Mouse (Mus musculus): Measurements from ENCODE around the gene Capg. TPM values are rescaled to one million over a fixed set of nuclear protein-coding genes. Genes with fewer than 3 reads are reported as not detected.

Capg gene
- polyA plus RNA-seq, 1 experiment from 2014 or later: 148 TPM

DNA sequence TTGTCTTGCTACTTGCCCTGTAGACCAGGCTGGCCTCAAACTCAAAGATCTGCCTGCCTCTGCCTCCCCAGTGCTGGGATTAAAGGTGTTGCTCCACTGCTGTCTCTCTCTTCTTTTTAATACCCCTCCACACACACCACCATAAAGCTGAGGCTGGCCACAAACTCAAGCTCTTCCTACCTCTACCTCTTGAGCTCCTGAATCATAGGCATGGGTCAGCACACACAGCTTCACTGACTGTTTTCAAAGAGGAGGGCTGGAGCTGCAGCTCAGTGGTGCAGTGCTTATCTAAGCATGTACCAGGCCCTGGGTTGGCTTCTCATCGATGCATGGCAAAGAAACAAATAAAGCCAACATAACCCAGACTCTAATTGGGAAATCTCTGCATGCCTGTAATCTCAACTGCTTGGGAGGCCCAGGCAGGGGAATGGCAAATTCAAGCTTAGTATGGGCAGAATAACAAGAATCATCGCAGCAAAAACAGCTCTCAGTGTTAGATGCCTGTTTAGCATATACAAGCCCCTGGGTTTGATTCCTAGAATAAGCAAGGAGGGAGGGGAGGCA, 34.2 kb upstream of the Capg start:
- Histone ChIP-seq H3K4me1 (ENCODE audit: insufficient read depth, low read depth, low read length) (no peaks in the 10 kb centered on the region), H3K9ac (replicated peaks; ENCODE audit: low read depth) (no peak overlapping the region), H3K9me3 (ENCODE audit: low read length) (no peaks in the 10 kb centered on the region), H3K27me3 (replicated peaks; ENCODE audit: insufficient read depth, low read length) (no peaks in the 10 kb centered on the region), H3K4me3 (ENCODE audit: low read depth, low read length) (no peak overlapping the region), H3K27ac (ENCODE audit: low read length) (0 out of 2 replicates have a peak overlapping the region, but pooled peaks have one; percentile 32), H3K36me3 (ENCODE audit: insufficient read depth, low read length) (no peaks in the 10 kb centered on the region), H3K4me2 (replicated peaks; ENCODE audit: low read depth, low read length) (no peak overlapping the region)
- 68% methylated on average over 2 of the region's 2 CpGs for WGBS
- no peak for DNase-seq (ENCODE audit: low spot score)
- no peak for ATAC-seq
- TF ChIP-seq CTCF (IDR thresholded peaks at IDR 0.05): no peak
- no peak for TF ChIP-seq EP300 (IDR thresholded peaks at IDR 0.05)

DNA sequence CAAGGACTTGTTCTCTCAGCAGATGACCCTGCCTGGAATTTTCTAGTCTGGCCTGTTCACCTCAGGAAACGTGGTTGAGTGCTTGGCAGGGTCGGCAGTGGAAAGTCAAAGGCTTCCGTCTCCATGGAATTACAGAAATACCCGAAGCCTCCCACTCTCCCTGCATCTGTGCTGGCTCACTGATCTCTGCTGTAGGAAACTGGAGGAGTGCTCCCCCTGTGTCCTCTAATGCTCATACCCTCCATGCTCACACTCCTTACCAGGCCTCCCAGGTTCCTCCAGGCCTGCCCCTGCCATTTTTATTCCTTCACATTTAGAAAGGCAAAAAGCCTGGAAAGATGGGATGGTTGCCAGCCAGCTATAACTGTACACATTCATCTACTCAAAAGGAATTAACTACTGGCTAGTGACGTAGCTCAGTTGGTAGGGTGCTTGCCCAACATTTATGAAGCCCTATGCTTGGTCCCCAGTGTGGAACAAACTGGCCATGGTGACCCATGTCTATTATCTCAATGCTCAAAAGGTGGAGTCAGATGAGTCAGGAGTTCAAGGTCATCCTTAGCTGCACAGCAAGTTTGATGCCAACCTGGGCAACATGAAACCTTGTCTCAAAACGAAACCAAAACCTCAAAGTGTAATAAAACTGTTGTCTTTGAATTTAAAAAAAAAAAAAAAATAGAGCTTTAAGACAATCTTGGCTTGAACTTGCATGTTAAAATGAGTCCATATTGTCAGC, 33.3 kb upstream of the Capg start:
- Histone ChIP-seq H3K36me3 (ENCODE audit: insufficient read depth, low read length) (no peaks in the 10 kb centered on the region), H3K4me3 (ENCODE audit: low read depth, low read length) (no peak overlapping the region), H3K27ac (ENCODE audit: low read length) (peak overlapping the region; percentile 32; the same call in 1 of the 2 replicates), H3K9me3 (ENCODE audit: low read length) (no peaks in the 10 kb centered on the region), H3K4me1 (ENCODE audit: insufficient read depth, low read depth, low read length) (no peaks in the 10 kb centered on the region), H3K9ac (replicated peaks; ENCODE audit: low read depth) (no peak overlapping the region), H3K4me2 (replicated peaks; ENCODE audit: low read depth, low read length) (no peak overlapping the region), H3K27me3 (replicated peaks; ENCODE audit: insufficient read depth, low read length) (no peaks in the 10 kb centered on the region)
- ATAC-seq (no peak), DNase-seq (ENCODE audit: low spot score) (no peak)
- TF ChIP-seq CTCF (IDR thresholded peaks at IDR 0.05) (peak; percentile 21), EP300 (IDR thresholded peaks at IDR 0.05) (no peak)
- WGBS: 47% methylated on average over 6 of the region's 6 CpGs

DNA sequence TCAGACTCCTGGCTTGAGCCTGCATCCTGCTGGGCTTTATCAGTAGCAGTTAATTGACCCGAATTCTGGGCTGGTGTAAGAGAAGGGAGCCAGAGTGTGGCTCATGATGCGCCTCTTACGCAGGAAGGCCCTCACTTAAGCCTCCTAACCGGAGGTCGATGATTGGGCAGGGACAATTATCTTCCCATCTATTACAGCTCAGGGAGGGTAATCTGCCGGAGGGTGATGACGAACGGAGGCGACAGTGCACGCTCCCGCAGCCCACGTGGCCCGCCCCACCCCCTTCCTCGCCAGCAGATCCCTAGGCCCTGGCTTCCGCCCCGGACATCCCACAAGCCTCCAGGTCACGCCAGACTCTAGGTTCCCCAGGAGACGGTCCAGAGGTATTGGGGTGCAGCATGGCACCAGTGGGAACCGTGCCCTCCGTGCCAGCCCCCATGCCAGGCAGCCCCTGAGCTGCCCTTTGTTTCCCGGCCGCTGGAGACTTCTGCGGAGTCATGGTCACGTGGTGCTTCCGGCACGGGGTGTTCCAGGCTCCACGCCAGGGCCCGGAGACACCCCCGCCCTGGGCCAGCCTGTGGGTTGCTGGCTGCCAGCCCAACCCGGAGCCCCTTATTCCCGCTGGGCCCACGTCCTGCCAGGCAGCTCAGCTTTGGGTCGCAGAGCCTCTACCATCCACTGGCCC, 31.7 kb upstream of the Capg start:
- ATAC-seq: peak; percentile 91
- no peaks in the 10 kb centered on the region for H3K4me1 ChIP-seq (ENCODE audit: insufficient read depth, low read depth, low read length)
- DNase-seq (ENCODE audit: low spot score): peak; percentile 95

DNA sequence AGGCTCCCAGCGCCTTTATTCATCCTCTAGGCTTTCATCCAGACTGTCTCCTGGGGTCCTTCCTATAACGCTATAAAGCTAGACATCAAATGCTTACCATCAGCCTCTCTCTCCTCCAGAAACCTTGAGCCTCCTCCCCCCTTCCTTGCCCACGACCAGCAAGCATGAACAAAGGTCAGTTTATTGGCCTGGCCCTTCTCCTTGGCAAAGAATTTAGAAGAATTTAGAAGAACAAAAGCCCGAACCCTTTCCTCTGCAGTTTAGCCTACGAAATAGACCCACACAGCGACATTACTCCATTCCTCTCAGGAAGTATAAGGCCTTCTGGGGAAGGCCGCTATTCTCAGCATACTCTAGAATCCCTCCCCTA, 31.1 kb upstream of the Capg start:
- Histone ChIP-seq H3K4me2 (replicated peaks; ENCODE audit: low read depth, low read length) (peak overlapping the region; percentile 62), H3K27ac (ENCODE audit: low read length) (peak overlapping the region; percentile 94), H3K9me3 (ENCODE audit: low read length) (no peaks in the 10 kb centered on the region), H3K4me3 (ENCODE audit: low read depth, low read length) (peak overlapping the region; percentile 33), H3K4me1 (ENCODE audit: insufficient read depth, low read depth, low read length) (no peaks in the 10 kb centered on the region), H3K27me3 (replicated peaks; ENCODE audit: insufficient read depth, low read length) (no peaks in the 10 kb centered on the region), H3K36me3 (ENCODE audit: insufficient read depth, low read length) (no peaks in the 10 kb centered on the region), H3K9ac (replicated peaks; ENCODE audit: low read depth) (peak overlapping the region; percentile 43; the same call in 1 of the 2 replicates)
- 26% methylated on average over 7 of the region's 7 CpGs for WGBS
- ATAC-seq (no peak), DNase-seq (ENCODE audit: low spot score) (no peak)
- TF ChIP-seq EP300 (IDR thresholded peaks at IDR 0.05) (no peak), CTCF (IDR thresholded peaks at IDR 0.05) (no peak)

More for the DNA sequence above, 31.7 kb upstream of the Capg start:
- 4% methylated on average over 32 of the region's 33 CpGs for WGBS
- peak overlapping the region; percentile 94 for H3K27ac ChIP-seq (ENCODE audit: low read length)
- H3K9ac ChIP-seq (replicated peaks; ENCODE audit: low read depth): peak overlapping the region; percentile 43; the same call in 1 of the 2 replicates
- H3K9me3 ChIP-seq (ENCODE audit: low read length): no peaks in the 10 kb centered on the region
- H3K36me3 ChIP-seq (ENCODE audit: insufficient read depth, low read length): no peaks in the 10 kb centered on the region
- peak overlapping the region; percentile 33 for H3K4me3 ChIP-seq (ENCODE audit: low read depth, low read length)
- no peaks in the 10 kb centered on the region for H3K27me3 ChIP-seq (replicated peaks; ENCODE audit: insufficient read depth, low read length)
- TF ChIP-seq EP300 (IDR thresholded peaks at IDR 0.05) (peak; percentile 89), CTCF (IDR thresholded peaks at IDR 0.05) (no peak)
- H3K4me2 ChIP-seq (replicated peaks; ENCODE audit: low read depth, low read length): peak overlapping the region; percentile 62

DNA sequence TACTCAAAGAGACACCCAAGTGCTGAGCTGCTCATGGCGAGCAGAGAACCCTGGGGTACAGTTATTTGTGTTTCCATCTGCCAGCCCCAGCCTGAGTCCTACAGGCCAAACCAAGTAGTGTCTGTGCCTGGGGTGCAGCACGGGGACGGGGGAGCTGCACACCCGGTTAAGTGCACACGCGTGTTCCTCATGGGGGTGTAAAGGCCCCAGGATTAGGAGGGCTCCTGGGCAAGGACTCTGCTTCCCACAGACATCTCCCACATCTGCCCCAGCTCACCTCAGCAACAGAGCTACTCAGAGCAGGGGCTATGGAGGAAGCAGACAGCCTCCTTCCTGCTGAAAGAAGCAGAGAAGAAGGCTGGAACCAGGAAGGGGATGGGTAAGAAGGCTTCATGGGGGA, 28.5 kb upstream of the Capg start:
- ATAC-seq: no peak
- H3K9ac ChIP-seq (replicated peaks; ENCODE audit: low read depth): no peak overlapping the region
- no peaks in the 10 kb centered on the region for H3K9me3 ChIP-seq (ENCODE audit: low read length)
- H3K27ac ChIP-seq (ENCODE audit: low read length): no peak overlapping the region
- no peaks in the 10 kb centered on the region for H3K36me3 ChIP-seq (ENCODE audit: insufficient read depth, low read length)
- TF ChIP-seq EP300 (IDR thresholded peaks at IDR 0.05) (no peak), CTCF (IDR thresholded peaks at IDR 0.05) (no peak)
- DNase-seq (ENCODE audit: low spot score): no peak
- WGBS: 93% methylated on average over 6 of the region's 6 CpGs
- H3K4me2 ChIP-seq (replicated peaks; ENCODE audit: low read depth, low read length): no peak overlapping the region
- no peaks in the 10 kb centered on the region for H3K27me3 ChIP-seq (replicated peaks; ENCODE audit: insufficient read depth, low read length)
- no peaks in the 10 kb centered on the region for H3K4me1 ChIP-seq (ENCODE audit: insufficient read depth, low read depth, low read length)
- H3K4me3 ChIP-seq (ENCODE audit: low read depth, low read length): no peak overlapping the region

DNA sequence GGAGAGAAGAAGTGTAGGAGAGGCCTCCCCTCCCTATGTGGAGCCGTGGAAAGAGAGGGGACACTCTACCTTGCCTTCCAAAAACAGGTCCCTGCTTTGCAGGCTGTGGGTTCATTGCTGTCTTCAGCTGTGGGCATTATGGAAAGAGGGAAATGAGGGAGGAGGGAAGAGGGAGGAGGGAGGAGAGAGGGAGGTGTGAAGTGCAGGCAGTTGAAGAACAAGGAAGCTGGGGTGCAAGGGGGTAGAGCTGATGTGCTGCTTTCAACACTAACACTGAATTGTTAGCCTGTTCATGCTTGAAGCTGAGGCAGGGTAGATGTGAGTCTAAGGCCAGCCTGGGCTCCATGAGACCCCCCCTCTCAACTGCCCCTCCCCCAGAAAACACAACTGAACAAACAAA, 25.3 kb upstream of the Capg start:
- H3K4me2 ChIP-seq (replicated peaks; ENCODE audit: low read depth, low read length): no peak overlapping the region
- no peak for TF ChIP-seq CTCF (IDR thresholded peaks at IDR 0.05)
- no peak for TF ChIP-seq EP300 (IDR thresholded peaks at IDR 0.05)
- WGBS: 86% methylated on average over 1 of the region's 1 CpGs
- no peaks in the 10 kb centered on the region for H3K9me3 ChIP-seq (ENCODE audit: low read length)
- DNase-seq (ENCODE audit: low spot score) (no peak), ATAC-seq (no peak)
- no peak overlapping the region for H3K27ac ChIP-seq (ENCODE audit: low read length)
- H3K4me3 ChIP-seq (ENCODE audit: low read depth, low read length): no peak overlapping the region
- no peaks in the 10 kb centered on the region for H3K4me1 ChIP-seq (ENCODE audit: insufficient read depth, low read depth, low read length)
- no peaks in the 10 kb centered on the region for H3K36me3 ChIP-seq (ENCODE audit: insufficient read depth, low read length)
- no peaks in the 10 kb centered on the region for H3K27me3 ChIP-seq (replicated peaks; ENCODE audit: insufficient read depth, low read length)
- no peak overlapping the region for H3K9ac ChIP-seq (replicated peaks; ENCODE audit: low read depth)
